Mouse (Mus musculus): ENCODE data around the gene Ripor3. TPM values are rescaled to one million over a fixed set of nuclear protein-coding genes. Genes with fewer than 3 reads are reported as not detected.
A peak's percentile ranks its signal among the peaks of the same experiment; 100 is the strongest.

Ripor3 gene
- total RNA-seq, 2 experiments from 2014 or later: 0.20 to 0.33 TPM

DNA sequence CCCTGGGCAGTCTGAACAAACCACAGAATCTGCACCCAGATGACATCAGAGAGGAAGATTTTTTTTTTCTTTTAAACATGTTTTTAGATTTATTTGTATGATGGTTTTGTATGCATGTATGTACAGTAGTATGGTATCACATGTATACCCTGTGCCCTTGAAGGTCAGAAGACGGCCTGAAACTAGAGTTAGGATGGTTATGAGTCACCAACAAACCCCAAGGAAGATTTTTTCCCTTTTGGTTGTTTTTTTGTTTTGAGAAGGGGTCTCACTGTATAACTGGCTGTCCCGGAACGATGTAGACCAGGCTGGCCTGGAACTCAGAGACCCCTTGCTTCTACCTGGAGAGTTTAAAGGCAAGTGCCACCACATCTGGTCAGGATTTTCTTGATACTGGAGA, 79.4 kb downstream of the Ripor3 start:
- peak overlapping the region; percentile 97 for H3K27ac ChIP-seq
- no peak for TF ChIP-seq CTCF (IDR thresholded peaks at IDR 0.05)
- intact Hi-C loops (cut with DNase I): no loop called here
- no peak for DNase-seq
- H3K4me3 ChIP-seq: peak overlapping the region; percentile 93

Other genes starting within 250 kb of the Ripor3 start
- gene Ptpn1, start 78.6 kb downstream of the Ripor3 start, total RNA-seq (2021): 10 to 100 TPM; 15.4 to 19.6 TPM
- gene Pard6b, start 70.4 kb upstream of the Ripor3 start, total RNA-seq (2021): 1 to 10 TPM in 1 of 2 experiments, under 1 TPM in 1; 0.66 to 1.7 TPM
- 10 to 100 TPM; 14.6 to 16.2 TPM for gene Adnp, start 196.5 kb upstream of the Ripor3 start, total RNA-seq (2021)
- gene Gm20716, start 219.7 kb upstream of the Ripor3 start, total RNA-seq (2021): 10 to 100 TPM; 10.1 to 13.0 TPM
- 10 to 100 TPM; 71.4 to 81.4 TPM for gene Dpm1, start 220.0 kb upstream of the Ripor3 start, total RNA-seq (2021)
- gene Mocs3, start 220.0 kb upstream of the Ripor3 start, total RNA-seq (2021): 1 to 10 TPM; 4.0 to 4.7 TPM